Mouse (Mus musculus): ENCODE results near the gene Nek6. TPM values are rescaled to one million over a fixed set of nuclear protein-coding genes. Genes with fewer than 3 reads are reported as not detected.

The Nek6 gene
- polyA plus RNA-seq, 1 experiment from 2014 or later = 35.1 TPM

GRCm38 (mm10) chr2:38484556-38484955 is 26.9 kb upstream of the Nek6 start:
- no peak overlapping the region for H3K27ac ChIP-seq
- 76% methylated on average over 11 of the region's 11 CpGs for WGBS
- DNase-seq (ENCODE audit: low spot score) = no peak

GRCm38 (mm10) chr2:38485409-38485808 is 26.0 kb upstream of the Nek6 start:
- 91% methylated on average over 3 of the region's 3 CpGs for WGBS
- no peaks in the 10 kb centered on the region for H3K4me1 ChIP-seq (replicated peaks; ENCODE audit: insufficient read depth, low read length)
- H3K4me3 ChIP-seq (replicated peaks; ENCODE audit: low read depth, low read length) = no peak overlapping the region
- no peak for DNase-seq (ENCODE audit: low spot score)
- H3K9me3 ChIP-seq (replicated peaks; ENCODE audit: low read length) = no peaks in the 10 kb centered on the region
- no peak overlapping the region for H3K4me2 ChIP-seq (ENCODE audit: low read length)
- no peak for TF ChIP-seq CTCF (IDR thresholded peaks at IDR 0.05; ENCODE audit: low read depth)
- ATAC-seq (replicated peaks; ENCODE audit: low FRiP score, low read depth) = no peak
- no peaks in the 10 kb centered on the region for H3K27me3 ChIP-seq (ENCODE audit: insufficient read depth, low read length)
- no peaks in the 10 kb centered on the region for H3K36me3 ChIP-seq (ENCODE audit: insufficient read depth, low read length)
- H3K27ac ChIP-seq = no peak overlapping the region
- H3K9ac ChIP-seq (ENCODE audit: low read depth, low read length) = no peak overlapping the region

More at GRCm38 (mm10) chr2:38484556-38484955, 26.9 kb upstream of the Nek6 start:
- no peaks in the 10 kb centered on the region for H3K4me1 ChIP-seq (replicated peaks; ENCODE audit: insufficient read depth, low read length)
- no peak overlapping the region for H3K4me2 ChIP-seq (ENCODE audit: low read length)
- no peaks in the 10 kb centered on the region for H3K36me3 ChIP-seq (ENCODE audit: insufficient read depth, low read length)
- no peak overlapping the region for H3K4me3 ChIP-seq (replicated peaks; ENCODE audit: low read depth, low read length)
- H3K9me3 ChIP-seq (replicated peaks; ENCODE audit: low read length) = no peaks in the 10 kb centered on the region
- H3K9ac ChIP-seq (ENCODE audit: low read depth, low read length) = no peak overlapping the region
- ATAC-seq (replicated peaks; ENCODE audit: low FRiP score, low read depth) = no peak
- no peak for TF ChIP-seq CTCF (IDR thresholded peaks at IDR 0.05; ENCODE audit: low read depth)
- H3K27me3 ChIP-seq (ENCODE audit: insufficient read depth, low read length) = no peaks in the 10 kb centered on the region

- no peaks in the 10 kb centered on the region for H3K36me3 ChIP-seq (ENCODE audit: insufficient read depth, low read length)
- no peaks in the 10 kb centered on the region for H3K27me3 ChIP-seq (ENCODE audit: insufficient read depth, low read length)
- WGBS = 62% methylated on average over 6 of the region's 6 CpGs
- no peak overlapping the region for H3K9ac ChIP-seq (ENCODE audit: low read depth, low read length)
- peak overlapping the region; percentile 42; the same call in 1 of the 2 replicates for H3K27ac ChIP-seq
- H3K4me2 ChIP-seq (ENCODE audit: low read length) = no peak overlapping the region
- no peaks in the 10 kb centered on the region for H3K4me1 ChIP-seq (replicated peaks; ENCODE audit: insufficient read depth, low read length)
- no peak for TF ChIP-seq CTCF (IDR thresholded peaks at IDR 0.05; ENCODE audit: low read depth)
- H3K9me3 ChIP-seq (replicated peaks; ENCODE audit: low read length) = no peaks in the 10 kb centered on the region
- H3K4me3 ChIP-seq (replicated peaks; ENCODE audit: low read depth, low read length) = no peak overlapping the region
- peak; percentile 90 for ATAC-seq (replicated peaks; ENCODE audit: low FRiP score, low read depth)
- DNase-seq (ENCODE audit: low spot score) = peak; percentile 74
Observed at GRCm38 (mm10) chr2:38485957-38486931, 25.2 kb upstream of the Nek6 start.

GRCm38 (mm10) chr2:38497594-38497993 is 13.8 kb upstream of the Nek6 start:
- no peak for ATAC-seq (replicated peaks; ENCODE audit: low FRiP score, low read depth)
- no peak for TF ChIP-seq CTCF (IDR thresholded peaks at IDR 0.05; ENCODE audit: low read depth)

GRCm38 (mm10) chr2:38501606-38502005 is 9.8 kb upstream of the Nek6 start:
- H3K4me2 ChIP-seq (ENCODE audit: low read length) = no peak overlapping the region
- H3K4me1 ChIP-seq (replicated peaks; ENCODE audit: insufficient read depth, low read length) = no peaks in the 10 kb centered on the region
- no peaks in the 10 kb centered on the region for H3K36me3 ChIP-seq (ENCODE audit: insufficient read depth, low read length)
- 8% methylated on average over 1 of the region's 1 CpGs for WGBS
- no peaks in the 10 kb centered on the region for H3K9me3 ChIP-seq (replicated peaks; ENCODE audit: low read length)
- DNase-seq (ENCODE audit: low spot score) (no peak), ATAC-seq (replicated peaks; ENCODE audit: low FRiP score, low read depth) (no peak)
- no peak overlapping the region for H3K4me3 ChIP-seq (replicated peaks; ENCODE audit: low read depth, low read length)
- no peaks in the 10 kb centered on the region for H3K27me3 ChIP-seq (ENCODE audit: insufficient read depth, low read length)
- no peak overlapping the region for H3K27ac ChIP-seq
- H3K9ac ChIP-seq (ENCODE audit: low read depth, low read length) = no peak overlapping the region
- no peak for TF ChIP-seq CTCF (IDR thresholded peaks at IDR 0.05; ENCODE audit: low read depth)

More at GRCm38 (mm10) chr2:38497594-38497993, 13.8 kb upstream of the Nek6 start:
- Histone ChIP-seq H3K4me1 (replicated peaks; ENCODE audit: insufficient read depth, low read length) (no peaks in the 10 kb centered on the region), H3K4me2 (ENCODE audit: low read length) (no peak overlapping the region), H3K4me3 (replicated peaks; ENCODE audit: low read depth, low read length) (no peak overlapping the region), H3K27me3 (ENCODE audit: insufficient read depth, low read length) (no peaks in the 10 kb centered on the region), H3K9me3 (replicated peaks; ENCODE audit: low read length) (no peaks in the 10 kb centered on the region), H3K9ac (ENCODE audit: low read depth, low read length) (no peak overlapping the region), H3K36me3 (ENCODE audit: insufficient read depth, low read length) (no peaks in the 10 kb centered on the region), H3K27ac (no peak overlapping the region)
- no peak for DNase-seq (ENCODE audit: low spot score)

- DNase-seq (ENCODE audit: low spot score) = no peak
- no peak for ATAC-seq (replicated peaks; ENCODE audit: low FRiP score, low read depth)
- Histone ChIP-seq H3K4me1 (replicated peaks; ENCODE audit: insufficient read depth, low read length) (no peaks in the 10 kb centered on the region), H3K36me3 (ENCODE audit: insufficient read depth, low read length) (no peaks in the 10 kb centered on the region), H3K9me3 (replicated peaks; ENCODE audit: low read length) (no peaks in the 10 kb centered on the region), H3K27ac (no peak overlapping the region), H3K4me2 (ENCODE audit: low read length) (no peak overlapping the region), H3K27me3 (ENCODE audit: insufficient read depth, low read length) (no peaks in the 10 kb centered on the region), H3K4me3 (replicated peaks; ENCODE audit: low read depth, low read length) (no peak overlapping the region), H3K9ac (ENCODE audit: low read depth, low read length) (no peak overlapping the region)
- no peak for TF ChIP-seq CTCF (IDR thresholded peaks at IDR 0.05; ENCODE audit: low read depth)
- 70% methylated on average over 6 of the region's 6 CpGs for WGBS
Observed at GRCm38 (mm10) chr2:38502123-38502522, 9.3 kb upstream of the Nek6 start.

Data from kidney, postnatal 0 days (tissue).